Mouse (Mus musculus): ENCODE measurements around the gene Pusl1.

Gene Pusl1

DNA sequence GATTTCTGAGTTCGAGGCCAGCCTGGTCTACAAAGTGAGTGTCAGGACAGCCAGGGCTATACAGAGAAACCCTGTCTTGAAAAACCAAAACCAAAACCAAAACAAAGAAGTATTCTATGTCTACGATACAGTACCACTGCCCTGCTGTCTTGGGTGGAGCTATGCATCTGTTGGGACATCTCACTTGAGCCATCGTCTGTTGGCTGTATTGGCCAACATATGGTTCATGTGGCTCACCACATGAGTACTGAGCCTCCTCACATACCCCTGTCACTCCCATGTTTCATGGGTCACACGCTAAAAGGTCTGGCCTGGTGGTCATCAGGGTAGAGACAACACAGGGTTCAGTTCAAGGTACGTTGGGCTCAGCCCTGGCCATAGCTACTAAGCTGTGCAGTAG is 5.3 kb downstream of the Pusl1 start:
- DNase-seq: no peak

DNA sequence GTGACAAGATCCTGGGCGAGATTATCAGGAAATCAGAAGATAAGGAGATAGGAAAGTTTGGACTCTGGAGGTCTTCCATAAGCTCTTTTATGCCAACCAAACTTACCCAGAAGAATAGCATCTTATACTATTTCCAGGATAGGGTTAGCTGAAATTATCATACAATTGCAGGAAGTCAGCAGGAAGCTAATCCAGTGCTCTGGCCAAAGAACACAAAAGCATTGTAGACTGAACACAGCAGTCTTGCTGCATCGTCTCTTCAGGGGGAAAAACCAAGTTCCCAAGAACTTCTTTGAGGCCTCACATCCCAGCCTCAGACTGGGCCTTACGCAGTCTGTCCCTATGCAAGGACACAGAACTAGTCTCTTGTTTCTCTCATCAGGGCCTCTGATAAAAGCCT is 8.0 kb downstream of the Pusl1 start:
- no peak for DNase-seq

DNA sequence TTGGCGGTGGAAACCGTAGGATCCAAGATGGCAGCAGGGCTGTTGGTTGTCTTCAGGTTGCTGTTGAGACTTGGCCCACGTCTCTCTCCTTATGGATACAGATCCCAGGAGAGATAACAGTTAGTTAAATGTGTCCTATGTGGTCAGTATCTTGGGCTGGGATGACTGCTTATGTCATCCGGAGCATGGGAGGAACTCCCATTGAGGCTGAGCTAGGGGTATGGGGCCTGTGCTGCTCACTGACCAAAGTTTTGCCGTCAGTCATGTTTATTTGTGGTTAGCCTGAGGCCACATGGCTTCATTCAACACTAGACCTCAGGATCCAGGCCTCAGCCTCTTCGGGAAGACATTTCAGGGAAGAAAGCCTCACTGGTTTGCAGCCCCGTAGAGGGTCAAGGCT is 20.2 kb downstream of the Pusl1 start:
- DNase-seq: no peak

DNA sequence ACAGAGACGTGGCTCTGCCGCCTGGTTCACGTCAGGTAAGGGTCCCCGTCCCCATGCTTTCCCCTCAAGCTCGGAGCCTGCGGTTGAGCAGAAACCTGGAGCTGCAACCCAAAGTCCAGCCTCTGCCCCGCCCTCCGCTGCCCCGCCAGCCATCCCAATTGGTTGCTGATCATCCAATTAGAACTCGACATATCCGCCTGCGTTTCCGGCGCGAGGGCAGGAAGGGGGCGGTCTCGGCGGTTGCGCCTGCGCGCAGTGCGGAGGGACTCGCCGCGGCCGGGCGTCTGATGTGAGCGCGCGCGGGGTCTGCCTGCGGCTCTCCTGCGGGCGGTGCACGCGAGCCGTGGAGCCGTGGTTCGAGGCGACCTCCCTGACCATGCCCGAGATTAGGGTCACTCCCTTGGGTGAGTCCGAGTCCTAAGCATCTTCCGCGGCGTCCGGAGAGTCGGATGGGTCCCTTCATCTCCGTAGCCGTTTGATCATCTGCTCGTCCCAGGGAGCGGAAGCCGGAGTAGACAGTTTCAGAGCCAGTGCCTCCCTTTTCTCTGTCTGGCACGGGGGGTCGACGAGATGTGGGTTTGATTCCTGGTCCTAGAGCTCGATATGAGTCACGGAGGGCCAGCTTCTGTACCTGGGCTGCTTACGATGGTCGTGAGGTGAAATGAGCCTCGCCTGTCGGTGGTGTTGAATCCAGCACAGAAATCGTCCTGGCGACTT is 22.1 kb downstream of the Pusl1 start, which contains the start of the genes Cptp and Ints11:
Cptp (minus strand) TSS at position 124 of the 717 bp plus-strand sequence.
Ints11 (plus strand) TSS at position 230 of the 717 bp plus-strand sequence.
- peak; percentile 98 to 99 for DNase-seq

DNA sequence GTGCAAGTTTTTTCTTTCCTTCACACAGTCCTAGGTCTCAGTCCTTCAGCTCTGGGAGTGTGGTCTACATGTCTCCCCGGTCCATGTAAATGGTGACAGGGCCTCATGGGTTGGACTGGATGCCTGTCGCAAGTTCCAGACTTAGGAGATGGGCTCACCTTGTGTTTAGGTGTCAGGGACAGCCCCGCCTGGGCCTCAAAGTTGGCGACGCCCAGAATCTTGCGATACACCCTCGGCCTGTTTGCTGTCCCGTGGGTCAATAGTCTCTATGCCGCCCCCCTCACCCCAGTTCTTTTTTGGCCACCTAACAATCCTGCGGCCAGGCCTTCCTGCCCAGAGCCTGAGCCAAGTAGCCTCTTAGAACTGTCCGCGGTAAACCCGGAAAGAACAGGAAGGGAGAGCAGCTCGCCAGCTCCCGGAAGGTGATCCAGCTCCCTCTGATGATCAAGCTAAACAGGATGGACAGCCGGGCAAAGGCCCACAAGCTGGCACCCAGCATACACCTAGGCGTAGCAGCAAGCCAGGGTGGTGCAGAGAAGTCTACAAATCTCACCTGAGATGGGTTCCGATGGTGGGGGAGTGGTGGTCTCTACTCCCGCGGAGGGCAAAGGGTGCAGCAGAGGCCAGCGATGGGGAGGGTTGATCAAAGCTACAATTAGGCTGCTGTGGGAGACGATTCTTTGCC is 22.8 kb downstream of the Pusl1 start:
- no peak for DNase-seq

DNA sequence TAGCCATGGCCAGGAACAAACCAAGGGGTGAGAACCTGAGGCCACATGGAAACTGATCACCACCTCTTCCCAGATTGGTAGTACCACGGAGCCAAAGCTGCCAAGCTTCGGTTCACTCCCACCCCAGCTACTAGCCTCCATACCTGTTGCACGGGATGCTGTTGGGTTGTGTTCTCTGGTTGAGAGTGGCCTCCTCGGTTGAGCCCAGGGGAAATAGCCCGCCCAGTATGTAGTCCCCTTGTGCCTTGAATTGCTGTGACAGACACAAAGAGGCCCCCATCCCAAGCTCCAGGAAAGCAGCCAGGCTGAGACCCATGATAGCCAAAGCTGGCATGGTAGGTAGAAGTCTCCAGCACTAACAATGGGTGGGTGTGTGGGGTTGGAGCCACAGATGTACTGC is 28.6 kb downstream of the Pusl1 start, which contains the start of gene Tas1r3:
Tas1r3 (minus strand) TSS at position 362 of the 400 bp plus-strand sequence.
- DNase-seq: no peak

DNA sequence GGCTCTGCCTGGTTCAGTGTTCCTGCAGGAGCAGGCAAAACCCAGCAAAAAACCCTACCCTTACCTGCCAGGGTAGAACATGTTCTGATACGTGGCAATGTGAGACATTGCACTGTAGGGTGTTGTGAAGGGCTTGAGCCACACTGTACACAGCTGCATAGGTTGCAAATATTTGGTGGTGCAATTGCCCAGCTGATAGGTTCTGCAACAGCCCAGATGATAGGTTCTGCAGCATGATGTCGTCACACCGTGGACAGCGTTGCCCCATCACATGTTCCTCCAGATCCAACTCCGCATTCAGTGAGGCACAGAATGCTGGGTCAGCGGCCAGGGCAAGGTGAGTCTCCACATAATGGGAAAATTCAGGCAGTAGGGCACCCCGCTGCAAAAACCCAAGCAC is 29.8 kb downstream of the Pusl1 start:
- DNase-seq: no peak

DNA sequence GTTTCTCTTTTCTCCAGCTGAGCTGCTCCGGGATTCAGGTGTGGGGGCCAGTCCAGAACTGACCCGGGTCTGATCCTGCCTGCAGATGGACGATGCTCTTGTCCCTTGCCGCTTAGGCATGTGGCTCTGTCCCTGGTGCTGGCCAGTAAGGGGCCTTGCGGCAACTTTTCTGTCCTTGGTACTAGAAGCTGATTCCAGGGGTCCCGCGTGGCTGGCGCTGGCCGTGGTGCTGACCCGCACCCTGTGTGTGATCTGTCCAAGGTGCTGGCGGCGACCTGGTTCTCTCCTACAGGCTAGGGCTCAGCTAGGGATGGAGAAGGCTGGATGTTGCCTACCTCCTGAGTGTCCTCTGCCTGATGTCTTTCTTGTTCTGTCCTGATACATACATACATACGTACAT is 32.3 kb downstream of the Pusl1 start:
- DNase-seq: no peak

DNA sequence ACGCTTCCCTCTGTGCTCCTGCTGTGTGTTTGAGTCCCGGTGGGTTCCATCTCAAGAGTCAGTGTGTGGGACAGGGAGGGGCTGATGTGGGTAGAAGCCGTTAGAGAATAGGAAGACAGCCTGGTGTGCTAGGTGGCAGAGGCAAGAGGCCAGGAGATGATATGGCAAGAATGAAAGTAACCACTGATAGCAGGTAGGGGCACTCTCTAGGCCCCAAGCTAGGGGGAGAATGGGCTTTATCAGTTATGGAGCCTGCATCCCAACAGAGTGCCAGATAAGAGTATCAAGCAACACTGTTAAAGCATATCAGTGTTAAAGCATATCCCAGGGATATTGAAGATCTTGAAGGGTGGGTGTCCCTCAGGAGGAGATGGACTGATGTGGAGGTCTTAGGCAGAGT is 34.7 kb downstream of the Pusl1 start:
- DNase-seq: no peak

DNA sequence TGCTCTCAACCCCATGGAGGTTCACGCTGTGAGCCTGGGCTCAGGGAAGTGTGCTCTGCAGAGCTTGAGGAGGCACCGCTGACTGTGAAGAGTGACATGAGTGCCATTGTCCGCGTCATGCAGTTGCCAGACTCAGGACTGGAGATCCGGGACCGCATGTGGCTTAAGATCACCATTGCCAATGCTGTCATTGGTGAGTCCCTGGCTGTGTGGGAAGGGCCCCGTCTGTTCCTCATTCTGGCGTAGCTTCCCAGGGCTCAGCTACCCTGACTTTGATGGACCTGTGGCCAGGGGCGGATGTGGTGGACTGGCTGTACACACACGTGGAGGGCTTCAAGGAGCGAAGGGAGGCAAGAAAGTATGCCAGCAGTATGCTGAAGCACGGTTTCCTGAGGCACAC is 35.5 kb downstream of the Pusl1 start:
- peak in 1 of 2 experiments; percentile 10 for DNase-seq

DNA sequence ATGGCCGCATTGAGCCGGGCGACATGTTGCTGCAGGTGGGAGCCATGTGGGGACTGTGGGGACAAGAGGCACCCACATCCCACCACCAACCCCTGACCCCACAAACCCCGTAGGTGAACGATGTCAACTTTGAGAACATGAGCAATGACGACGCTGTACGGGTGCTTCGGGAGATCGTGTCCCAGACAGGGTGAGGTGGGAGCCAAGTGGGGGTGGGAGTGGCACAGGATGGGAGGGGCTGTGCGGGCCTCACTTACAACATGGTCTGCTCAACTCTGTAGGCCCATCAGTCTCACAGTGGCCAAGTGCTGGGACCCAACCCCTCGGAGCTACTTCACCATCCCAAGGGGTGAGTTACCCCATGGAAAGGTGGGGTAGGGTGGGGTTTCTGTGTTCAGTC is 36.6 kb downstream of the Pusl1 start:
- no peak for DNase-seq

DNA sequence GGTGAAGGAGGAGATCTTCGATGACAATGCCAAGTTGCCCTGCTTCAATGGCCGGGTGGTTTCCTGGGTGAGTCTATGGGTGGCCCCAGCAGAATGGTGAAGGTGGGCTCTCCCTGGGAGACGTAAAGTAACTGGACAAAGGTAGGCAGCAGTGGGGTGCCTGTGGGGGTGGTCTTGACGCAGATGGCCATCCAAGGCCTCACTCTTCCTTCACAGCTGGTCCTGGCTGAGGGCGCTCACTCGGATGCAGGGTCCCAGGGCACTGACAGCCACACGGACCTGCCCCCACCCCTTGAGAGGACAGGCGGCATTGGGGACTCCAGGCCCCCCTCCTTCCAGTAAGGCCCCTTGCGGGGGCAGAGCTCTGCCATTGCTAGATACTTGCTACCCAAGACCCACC is 38.2 kb downstream of the Pusl1 start:
- DNase-seq: no peak

DNA sequence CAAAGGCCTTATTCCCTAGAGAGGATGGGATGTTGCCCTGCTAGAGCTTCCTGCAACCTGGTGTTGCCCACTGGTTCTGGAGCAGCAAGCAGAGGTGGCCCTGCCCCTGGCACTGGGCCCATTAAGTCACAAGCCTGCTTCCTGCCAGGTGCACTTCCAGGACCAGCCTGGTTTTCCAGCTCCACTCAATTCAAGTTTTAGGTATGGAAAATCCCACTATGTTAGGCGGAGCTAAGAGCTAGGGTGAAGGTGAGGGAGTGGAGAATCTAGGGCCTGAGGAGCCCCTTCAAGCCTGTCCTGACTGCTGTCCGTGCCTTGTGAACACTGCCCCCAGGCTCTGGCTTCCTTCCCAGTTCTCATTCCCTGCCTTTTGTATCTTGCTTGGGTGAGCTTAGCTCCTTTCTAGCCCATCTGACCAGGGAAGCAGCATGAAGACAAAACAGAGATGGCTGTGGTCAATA is 39.6 kb downstream of the Pusl1 start:
- peak; percentile 81 to 82 for DNase-seq

DNA sequence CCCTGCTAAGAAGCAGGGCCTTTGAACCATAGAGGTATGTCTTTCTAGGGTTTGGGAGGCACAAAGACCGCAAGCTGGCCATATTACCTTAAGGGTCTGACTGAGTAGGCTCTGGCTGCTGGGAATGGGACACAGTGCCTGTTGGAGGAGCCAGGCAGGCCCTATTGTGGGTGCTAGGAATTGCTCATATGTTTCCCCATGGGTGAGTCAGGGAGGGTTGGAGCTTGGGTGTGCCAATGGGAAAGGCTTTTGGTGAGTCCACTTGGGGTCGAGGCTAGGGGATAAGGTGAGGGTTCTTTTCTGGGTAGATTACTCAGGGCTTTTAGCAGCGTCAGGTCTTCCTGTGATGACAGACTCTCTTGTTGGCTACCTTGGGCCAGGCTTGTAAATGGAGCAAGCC is 40.2 kb downstream of the Pusl1 start:
- no peak for DNase-seq

DNA sequence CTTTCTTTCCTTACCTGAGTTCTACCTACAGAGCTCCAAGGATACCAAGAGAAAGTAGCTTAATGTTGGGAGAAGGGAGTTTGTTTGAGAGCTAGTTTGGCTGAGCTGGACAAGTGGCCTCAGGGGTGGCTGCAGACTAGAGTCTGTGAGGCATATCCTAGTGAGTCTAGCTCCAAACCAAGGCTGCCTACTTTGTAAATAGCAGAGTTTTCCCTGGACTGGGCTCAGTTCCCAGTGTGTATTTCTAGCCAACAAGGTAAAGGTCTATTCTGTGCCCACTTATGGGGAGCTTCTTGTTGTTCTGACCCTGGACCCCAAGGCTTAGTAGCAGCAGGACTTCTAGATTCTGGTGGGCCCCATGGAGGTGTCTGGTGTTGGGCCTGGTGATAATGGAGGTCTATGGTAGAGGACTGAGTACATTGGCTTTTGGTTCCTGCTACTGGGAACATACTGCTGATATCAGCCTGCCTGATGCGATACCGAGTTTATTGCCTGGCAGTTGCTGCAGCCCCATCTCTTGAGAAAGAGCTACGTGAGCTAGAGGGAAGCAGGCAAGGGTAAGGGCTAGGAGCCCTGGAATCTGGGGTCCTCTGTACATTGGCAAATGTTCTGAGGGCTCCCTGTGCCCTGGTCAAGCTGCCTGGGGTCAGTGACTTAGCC is 41.7 kb downstream of the Pusl1 start:
- no peak for DNase-seq

DNA sequence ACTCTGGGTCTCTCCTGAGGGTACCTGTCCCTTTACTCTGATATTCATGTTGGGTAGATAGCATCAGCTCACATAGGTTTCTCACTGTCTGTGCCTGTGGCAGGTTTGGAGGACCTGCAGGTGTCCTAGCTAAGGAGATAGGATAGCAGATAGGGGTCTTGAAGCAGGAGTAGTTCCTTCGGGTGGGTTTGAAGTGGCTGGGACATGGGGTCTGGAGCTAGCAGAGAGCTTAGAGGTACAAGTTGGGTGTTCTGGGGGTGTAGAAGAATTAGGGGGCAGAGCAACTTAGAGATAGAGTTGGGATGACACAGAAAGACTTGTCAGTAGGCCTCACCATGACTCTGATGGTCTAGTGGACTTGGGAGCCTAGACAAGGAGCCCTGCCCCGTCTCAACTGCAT is 42.2 kb downstream of the Pusl1 start:
- DNase-seq: no peak

DNA sequence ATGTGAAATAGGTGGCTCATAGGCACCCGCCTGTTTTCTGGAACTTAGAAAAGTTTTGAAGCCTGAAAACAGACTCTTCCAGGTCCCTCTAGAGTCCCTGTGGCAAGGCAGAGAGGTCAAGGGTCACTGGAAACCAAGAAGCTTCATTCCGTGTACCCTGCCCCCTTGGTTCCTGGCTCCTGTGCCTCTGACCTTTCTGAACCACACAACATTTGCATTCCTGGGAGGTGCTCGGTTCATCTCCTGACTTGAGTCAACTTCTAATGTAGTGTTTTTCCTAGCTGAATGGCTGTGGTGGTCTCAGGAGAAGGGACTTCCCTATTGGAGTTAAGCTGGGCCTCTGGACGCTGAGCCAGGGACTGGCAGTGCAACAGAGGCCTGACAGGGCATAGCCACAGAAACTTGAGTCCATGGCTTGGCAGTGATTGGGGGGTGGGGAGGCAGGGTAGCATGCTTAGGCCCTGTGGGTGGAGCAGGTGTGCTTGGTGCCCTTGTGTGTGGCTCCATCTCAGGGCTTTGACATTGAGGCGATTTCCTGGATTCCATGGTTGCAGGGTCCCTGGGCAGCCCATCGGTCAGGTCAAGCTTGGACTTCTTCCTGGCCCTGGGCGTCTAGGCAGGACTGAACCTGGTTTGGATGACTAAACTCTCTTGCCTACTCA is 43.0 kb downstream of the Pusl1 start:
- DNase-seq: no peak

DNA sequence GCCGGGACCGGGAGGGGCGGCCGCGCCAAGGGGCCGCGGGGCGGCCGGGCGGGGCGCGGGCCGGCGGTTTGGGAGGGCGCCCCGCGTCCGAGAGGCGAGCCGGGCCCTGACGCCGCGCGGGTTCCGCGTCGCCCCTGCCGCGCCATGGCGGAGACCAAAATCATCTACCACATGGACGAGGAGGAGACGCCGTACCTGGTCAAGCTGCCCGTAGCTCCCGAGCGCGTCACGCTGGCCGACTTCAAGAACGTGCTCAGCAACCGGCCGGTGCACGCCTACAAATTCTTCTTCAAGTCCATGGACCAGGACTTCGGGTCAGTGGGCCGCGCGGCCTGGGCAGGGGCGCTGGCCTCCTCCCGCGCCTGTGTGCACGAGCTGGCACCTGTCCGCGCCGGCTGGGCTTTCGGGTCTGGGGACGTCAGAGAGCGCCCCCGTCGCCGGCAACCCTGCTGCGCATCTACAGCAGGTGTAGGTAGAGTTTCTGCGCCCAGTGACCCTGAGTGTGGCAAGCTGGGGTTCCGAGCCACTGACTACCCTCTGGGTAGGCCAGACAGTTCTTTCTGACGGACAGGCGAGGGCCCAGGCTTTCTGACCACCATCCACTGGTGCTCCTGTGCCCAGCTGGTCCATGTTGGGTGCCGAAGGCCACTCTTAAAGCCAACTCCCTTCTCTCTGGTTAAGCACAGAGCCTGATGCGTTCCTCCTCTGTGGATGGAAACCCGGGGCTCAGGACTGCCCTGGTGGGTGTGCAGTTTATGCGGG is 43.8 kb downstream of the Pusl1 start:
- DNase-seq: peak; percentile 71 to 74

DNA sequence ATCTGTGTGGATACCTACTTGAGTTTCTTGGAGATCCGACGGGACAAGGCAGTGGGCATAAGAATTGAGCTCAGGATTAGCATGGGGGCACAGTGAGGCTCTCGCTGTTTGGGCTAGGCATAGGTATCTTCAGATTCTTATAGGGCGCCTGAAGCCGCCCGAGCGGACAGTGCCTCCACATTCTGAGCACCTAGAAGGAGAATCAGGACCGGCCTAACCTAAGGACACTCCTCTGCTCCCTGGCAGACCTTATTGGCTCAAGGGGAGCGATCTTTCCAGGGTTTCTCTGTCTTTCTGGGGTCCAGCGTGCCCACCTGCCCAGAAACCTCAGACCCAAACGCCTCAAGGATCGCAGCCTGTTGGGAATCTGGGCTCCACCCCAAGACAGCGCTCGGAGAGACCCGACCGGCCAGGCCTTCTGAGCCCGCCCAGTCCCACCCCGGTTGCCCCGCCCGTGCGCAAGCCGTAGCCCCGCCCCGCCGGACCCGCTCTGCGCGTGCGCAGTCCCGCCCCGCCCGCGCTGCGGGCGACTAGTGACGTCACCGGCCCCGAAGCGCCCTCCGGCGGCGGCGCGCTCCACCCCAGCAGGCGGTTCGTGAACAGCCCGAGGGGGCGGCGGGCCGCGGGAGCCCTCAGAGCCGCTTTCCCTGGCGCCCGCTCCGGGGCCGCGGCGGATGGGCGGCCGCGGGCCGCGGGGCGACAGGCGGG is 44.6 kb downstream of the Pusl1 start, which contains the start of gene Dvl1:
Dvl1 (plus strand) TSS at position 532 of the 708 bp plus-strand sequence.
- peak; percentile 98 for DNase-seq

DNA sequence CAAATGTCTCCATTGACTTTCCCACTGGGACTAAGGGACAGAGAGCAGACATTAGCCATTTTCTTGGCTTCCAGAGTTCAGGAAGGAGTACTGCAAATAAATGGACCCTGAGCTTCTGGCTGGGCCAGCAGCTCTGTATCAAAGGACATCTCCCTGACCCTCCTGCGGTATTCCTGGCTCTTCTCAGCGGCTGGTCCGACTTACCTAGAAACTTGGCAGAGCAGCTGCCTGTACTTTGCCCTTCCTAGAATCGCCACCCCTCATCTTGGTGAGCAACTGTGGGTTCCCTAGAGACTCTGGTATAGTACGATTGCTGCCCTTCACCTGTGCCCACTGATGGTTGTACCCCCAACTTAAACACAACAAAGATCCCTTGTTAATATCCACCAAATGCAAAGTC is 48.4 kb downstream of the Pusl1 start:
- no peak for DNase-seq

DNA sequence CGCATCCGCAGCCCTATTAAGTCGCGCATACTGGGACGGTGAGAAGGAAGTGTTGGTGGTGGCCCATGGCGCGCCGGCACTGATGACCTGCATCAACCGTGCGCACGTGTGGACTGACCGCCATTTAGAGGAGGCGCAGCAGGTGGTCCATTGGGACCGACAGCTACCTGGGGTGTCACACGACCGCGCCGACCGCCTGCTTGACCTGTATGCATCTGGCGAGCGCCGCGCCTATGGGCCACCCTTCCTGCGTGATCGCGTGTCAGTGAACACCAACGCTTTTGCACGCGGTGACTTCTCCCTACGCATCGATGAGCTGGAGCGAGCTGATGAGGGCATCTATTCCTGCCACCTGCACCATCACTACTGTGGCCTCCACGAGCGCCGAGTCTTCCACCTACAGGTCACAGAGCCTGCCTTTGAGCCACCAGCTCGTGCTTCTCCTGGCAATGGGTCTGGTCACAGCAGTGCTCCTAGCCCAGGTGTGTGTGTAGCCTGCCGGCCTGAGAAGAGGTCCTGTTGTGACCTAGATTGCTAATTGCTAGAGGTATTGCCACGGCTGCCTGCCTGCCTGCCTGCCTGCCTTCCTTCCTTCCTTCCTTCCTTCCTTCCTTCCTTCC is 49.8 kb downstream of the Pusl1 start:
- DNase-seq: peak; percentile 47 to 68

All from cerebellum, postnatal 10 days (tissue).